In genomic region chr3:90079133-90079762, GRCm38 (mm10) we compare ENCODE assay signal across 8 mouse cellular contexts. TPM values are rescaled to one million over a fixed set of nuclear protein-coding genes. Genes with fewer than 3 reads are reported as not detected.
A peak's percentile ranks its signal among the peaks of the same experiment; 100 is the strongest.
DNase-seq lines count a peak whose midpoint lies in the region; ATAC-seq and TF ChIP-seq lines count a peak whose summit lies in the region.

No protein-coding gene starts in this region.

- no peaks in the 10 kb centered on the region for H3K27me3 ChIP-seq in E14TG2a.4 (ENCODE audit: insufficient read depth, low read length)
- no peaks in the 10 kb centered on the region for H3K27me3 ChIP-seq in forebrain, embryonic 12.5 days
- H3K27me3 ChIP-seq in heart, postnatal 0 days (ENCODE audit: control insufficient read depth, insufficient read depth, low read length) = no peaks in the 10 kb centered on the region
- H3K27me3 ChIP-seq in liver, embryonic 16.5 days (ENCODE audit: control insufficient read depth, insufficient read depth, low read depth, low read length) = no peaks in the 10 kb centered on the region
- no peaks in the 10 kb centered on the region for H3K27me3 ChIP-seq in neural tube, embryonic 13.5 days
- H3K27me3 ChIP-seq in testis, adult 2 months (ENCODE audit: control insufficient read depth, insufficient read depth, low read length) = no peaks in the 10 kb centered on the region

- H3K9ac ChIP-seq in forebrain, embryonic 12.5 days = peak overlapping the region; percentile 84
- H3K9ac ChIP-seq in heart, postnatal 0 days (replicated peaks; ENCODE audit: low read depth, low read length) = peak overlapping the region; percentile 82
- H3K9ac ChIP-seq in liver, embryonic 16.5 days (ENCODE audit: low read depth, low read length) = peak overlapping the region; percentile 83
- peak overlapping the region; percentile 93 for H3K9ac ChIP-seq in neural tube, embryonic 13.5 days

- DNase-seq in c-Kit-positive CD71-positive TER-119-positive erythroid progenitor cells, embryonic 14.5 days (ENCODE audit: low spot score) = peak; percentile 90
- peak; percentile 98 for DNase-seq in heart, postnatal 0 days (ENCODE audit: low spot score)
- DNase-seq in kidney, postnatal 4 days = peak; percentile 93 to 96

- under 1% methylated on average over 33 of the region's 33 CpGs for WGBS in forebrain, embryonic 12.5 days
- WGBS in heart, postnatal 0 days = under 1% methylated on average over 33 of the region's 33 CpGs
- 0% methylated on average over 33 of the region's 33 CpGs for WGBS in liver, embryonic 16.5 days (ENCODE audit: insufficient replicate concordance)
- under 1% methylated on average over 33 of the region's 33 CpGs for WGBS in neural tube, embryonic 13.5 days

- H3K9me3 ChIP-seq in E14TG2a.4 (ENCODE audit: low read length) = no peaks in the 10 kb centered on the region
- no peaks in the 10 kb centered on the region for H3K9me3 ChIP-seq in forebrain, embryonic 12.5 days
- no peaks in the 10 kb centered on the region for H3K9me3 ChIP-seq in heart, postnatal 0 days (replicated peaks; ENCODE audit: control insufficient read depth, low read length)
- no peaks in the 10 kb centered on the region for H3K9me3 ChIP-seq in liver, embryonic 16.5 days (replicated peaks; ENCODE audit: control insufficient read depth, low read length)
- H3K9me3 ChIP-seq in neural tube, embryonic 13.5 days = no peaks in the 10 kb centered on the region

- peak overlapping the region; percentile 96 for H3K4me3 ChIP-seq in E14TG2a.4 (replicated peaks; ENCODE audit: low read length)
- H3K4me3 ChIP-seq in forebrain, embryonic 12.5 days (replicated peaks) = peak overlapping the region; percentile 86
- peak overlapping the region; percentile 86 for H3K4me3 ChIP-seq in heart, postnatal 0 days (ENCODE audit: low read depth, low read length)
- peak overlapping the region; percentile 85 for H3K4me3 ChIP-seq in liver, embryonic 16.5 days (ENCODE audit: low read depth, low read length)
- H3K4me3 ChIP-seq in neural tube, embryonic 13.5 days = peak overlapping the region; percentile 92
- H3K4me3 ChIP-seq in testis, adult 2 months (ENCODE audit: control insufficient read depth, low read depth, low read length) = peak overlapping the region; percentile 91

- TF ChIP-seq CTCF in E14TG2a.4 (conservative IDR thresholded peaks at IDR 0.05; ENCODE audit: low read length) = no peak
- 0 out of 2 replicates have a peak, but pooled peaks have one; percentile 1 for TF ChIP-seq CTCF in heart, postnatal 0 days (IDR thresholded peaks at IDR 0.05; ENCODE audit: low read depth)
- TF ChIP-seq CTCF in testis, adult 2 months (IDR thresholded peaks at IDR 0.05; ENCODE audit: control insufficient read depth, insufficient read depth, insufficient replicate concordance, low read depth, low read length) = no peak

- peaks cover 32% of the 10 kb centered on the region for H3K36me3 ChIP-seq in E14TG2a.4 (ENCODE audit: insufficient read depth, low read length)
- H3K36me3 ChIP-seq in forebrain, embryonic 12.5 days (replicated peaks) = 0 out of 2 replicates have a peak, but pooled peaks cover under 1% of the 10 kb centered on the region
- H3K36me3 ChIP-seq in heart, postnatal 0 days (replicated peaks; ENCODE audit: control insufficient read depth, insufficient read depth, low read length) = no peaks in the 10 kb centered on the region
- no peaks in the 10 kb centered on the region for H3K36me3 ChIP-seq in liver, embryonic 16.5 days (ENCODE audit: control insufficient read depth, insufficient read depth)
- H3K36me3 ChIP-seq in neural tube, embryonic 13.5 days = no peaks in the 10 kb centered on the region
- H3K36me3 ChIP-seq in testis, adult 2 months (ENCODE audit: control insufficient read depth, insufficient read depth, low read length) = no peaks in the 10 kb centered on the region

- peaks cover 67% of the 10 kb centered on the region for H3K4me1 ChIP-seq in E14TG2a.4 (replicated peaks; ENCODE audit: low read depth, low read length)
- peaks cover 53% of the 10 kb centered on the region for H3K4me1 ChIP-seq in forebrain, embryonic 12.5 days
- H3K4me1 ChIP-seq in heart, postnatal 0 days (ENCODE audit: control insufficient read depth, insufficient read depth) = peaks cover 33% of the 10 kb centered on the region
- peaks cover 44% of the 10 kb centered on the region for H3K4me1 ChIP-seq in liver, embryonic 16.5 days (ENCODE audit: control insufficient read depth, low read depth, low read length)
- peaks cover 55% of the 10 kb centered on the region for H3K4me1 ChIP-seq in neural tube, embryonic 13.5 days (replicated peaks)
- peaks cover 8% of the 10 kb centered on the region for H3K4me1 ChIP-seq in testis, adult 2 months (ENCODE audit: control insufficient read depth, insufficient read depth, low read length)

- peak; percentile 84 for TF ChIP-seq POLR2A in testis, adult 2 months (IDR thresholded peaks at IDR 0.05; ENCODE audit: control insufficient read depth, low read depth, low read length)

- TF ChIP-seq EP300 in heart, postnatal 0 days (IDR thresholded peaks at IDR 0.05; ENCODE audit: low read depth) = peak; percentile 35; the same call in 1 of the 2 replicates

- peak overlapping the region; percentile 92 for H3K4me2 ChIP-seq in forebrain, embryonic 12.5 days
- peak overlapping the region; percentile 73 for H3K4me2 ChIP-seq in heart, postnatal 0 days (ENCODE audit: low read depth, low read length)
- H3K4me2 ChIP-seq in liver, embryonic 16.5 days (ENCODE audit: low read depth, low read length) = peak overlapping the region; percentile 90
- H3K4me2 ChIP-seq in neural tube, embryonic 13.5 days = peak overlapping the region; percentile 73

- peak; percentile 97 for ATAC-seq in forebrain, embryonic 12.5 days (ENCODE audit: low FRiP score)
- peak; percentile 95 for ATAC-seq in heart, postnatal 0 days (ENCODE audit: insufficient read depth, low read depth)
- peak; percentile 95 for ATAC-seq in liver, embryonic 16.5 days (ENCODE audit: low read depth)
- ATAC-seq in neural tube, embryonic 13.5 days (ENCODE audit: low read depth) = peak; percentile 94

- H3K27ac ChIP-seq in forebrain, embryonic 12.5 days = peak overlapping the region; percentile 95
- peak overlapping the region; percentile 95 for H3K27ac ChIP-seq in heart, postnatal 0 days (ENCODE audit: low read depth)
- H3K27ac ChIP-seq in liver, embryonic 16.5 days (ENCODE audit: low read length) = peak overlapping the region; percentile 97
- peak overlapping the region; percentile 93 for H3K27ac ChIP-seq in neural tube, embryonic 13.5 days (replicated peaks)
- H3K27ac ChIP-seq in testis, adult 2 months (ENCODE audit: control insufficient read depth, insufficient read depth, low read depth, low read length) = peak overlapping the region; percentile 85

RNA-seq across cellular contexts. Expression of gene Tpm3, which starts 6.8 kb away (rescaled TPM):
- 496 and 499 TPM in 2 replicates for polyA plus RNA-seq in forebrain, embryonic 12.5 days (2016; fragmentation: Nextera tagmentation; extraction: Ambion mirVana)
- 88.0 and 99.5 TPM in 2 replicates for total RNA-seq in heart, postnatal 0 days (2014; rRNA removed; ENCODE audit: low replicate concordance)
- 139 and 145 TPM in 2 replicates for polyA plus RNA-seq in heart, postnatal 0 days (2015; fragmentation: Nextera tagmentation; extraction: Ambion mirVana)
- 162 and 169 TPM in 2 replicates for polyA plus RNA-seq in liver, embryonic 16.5 days (2015; fragmentation: Nextera tagmentation; extraction: Ambion mirVana)
- 373 and 399 TPM in 2 replicates for polyA plus RNA-seq in neural tube, embryonic 13.5 days (2015; fragmentation: Nextera tagmentation; extraction: Ambion mirVana)
- polyA plus RNA-seq in testis, adult 2 months (2012; rRNA removed) = 59.5 and 61.4 TPM in 2 replicates

RNA-seq across cellular contexts. Expression of gene Nup210l, which starts 24.7 kb away (rescaled TPM):
- polyA plus RNA-seq in forebrain, embryonic 12.5 days (2016; fragmentation: Nextera tagmentation; extraction: Ambion mirVana) = 0.50 and 0.69 TPM in 2 replicates
- 0.04 and 0.27 TPM in 2 replicates for total RNA-seq in heart, postnatal 0 days (2014; rRNA removed; ENCODE audit: low replicate concordance)
- polyA plus RNA-seq in heart, postnatal 0 days (2015; fragmentation: Nextera tagmentation; extraction: Ambion mirVana) = 0.04 TPM in 1 of 2 replicates, not detected in the other
- 0.04 and 0.06 TPM in 2 replicates for polyA plus RNA-seq in liver, embryonic 16.5 days (2015; fragmentation: Nextera tagmentation; extraction: Ambion mirVana)
- polyA plus RNA-seq in neural tube, embryonic 13.5 days (2015; fragmentation: Nextera tagmentation; extraction: Ambion mirVana) = 0.28 and 0.29 TPM in 2 replicates
- 49.0 and 55.5 TPM in 2 replicates for polyA plus RNA-seq in testis, adult 2 months (2012; rRNA removed)

RNA-seq across cellular contexts. Expression of gene Ubap2l, which starts 26.8 kb away (rescaled TPM):
- polyA plus RNA-seq in forebrain, embryonic 12.5 days (2016; fragmentation: Nextera tagmentation; extraction: Ambion mirVana) = 205 and 225 TPM in 2 replicates
- total RNA-seq in heart, postnatal 0 days (2014; rRNA removed; ENCODE audit: low replicate concordance) = 64.2 and 69.7 TPM in 2 replicates
- 88.9 and 92.0 TPM in 2 replicates for polyA plus RNA-seq in heart, postnatal 0 days (2015; fragmentation: Nextera tagmentation; extraction: Ambion mirVana)
- 57.4 and 64.4 TPM in 2 replicates for polyA plus RNA-seq in liver, embryonic 16.5 days (2015; fragmentation: Nextera tagmentation; extraction: Ambion mirVana)
- polyA plus RNA-seq in neural tube, embryonic 13.5 days (2015; fragmentation: Nextera tagmentation; extraction: Ambion mirVana) = 148 and 170 TPM in 2 replicates
- polyA plus RNA-seq in testis, adult 2 months (2012; rRNA removed) = 200 and 234 TPM in 2 replicates

RNA-seq across cellular contexts. Expression of gene 4933434E20Rik, which starts 27.8 kb away (rescaled TPM):
- polyA plus RNA-seq in forebrain, embryonic 12.5 days (2016; fragmentation: Nextera tagmentation; extraction: Ambion mirVana) = 188 and 189 TPM in 2 replicates
- 111 and 183 TPM in 2 replicates for total RNA-seq in heart, postnatal 0 days (2014; rRNA removed; ENCODE audit: low replicate concordance)
- polyA plus RNA-seq in heart, postnatal 0 days (2015; fragmentation: Nextera tagmentation; extraction: Ambion mirVana) = 151 and 165 TPM in 2 replicates
- 76.1 and 76.3 TPM in 2 replicates for polyA plus RNA-seq in liver, embryonic 16.5 days (2015; fragmentation: Nextera tagmentation; extraction: Ambion mirVana)
- 217 and 231 TPM in 2 replicates for polyA plus RNA-seq in neural tube, embryonic 13.5 days (2015; fragmentation: Nextera tagmentation; extraction: Ambion mirVana)
- 122 and 133 TPM in 2 replicates for polyA plus RNA-seq in testis, adult 2 months (2012; rRNA removed)

Comparison
In these comparisons a context has a peak if more than half of its experiments do, and no peak if none do; other contexts are left out.
1. Peak in every context shown above with its lines: DNase-seq, ATAC-seq, H3K4me3 ChIP-seq and H3K27ac ChIP-seq.
2. RNA of gene Nup210l, which starts 24.7 kb away (polyA plus RNA-seq): 49.0 to 55.5 TPM in testis, adult 2 months; 0.50 to 0.69 TPM in forebrain, embryonic 12.5 days, 0.28 to 0.29 TPM in neural tube, embryonic 13.5 days, 0.04 TPM in heart, postnatal 0 days and 0.04 to 0.06 TPM in liver, embryonic 16.5 days; every median in the first group is over 10 times any median in the second.